Mouse (Mus musculus): ENCODE results near the gene Ppp6r3. TPM values are rescaled to one million over a fixed set of nuclear protein-coding genes. Genes with fewer than 3 reads are reported as not detected.

Ppp6r3 gene
- total and polyA plus RNA-seq, 2 experiments from 2014 or later: 28.6 to 110 TPM

DNA sequence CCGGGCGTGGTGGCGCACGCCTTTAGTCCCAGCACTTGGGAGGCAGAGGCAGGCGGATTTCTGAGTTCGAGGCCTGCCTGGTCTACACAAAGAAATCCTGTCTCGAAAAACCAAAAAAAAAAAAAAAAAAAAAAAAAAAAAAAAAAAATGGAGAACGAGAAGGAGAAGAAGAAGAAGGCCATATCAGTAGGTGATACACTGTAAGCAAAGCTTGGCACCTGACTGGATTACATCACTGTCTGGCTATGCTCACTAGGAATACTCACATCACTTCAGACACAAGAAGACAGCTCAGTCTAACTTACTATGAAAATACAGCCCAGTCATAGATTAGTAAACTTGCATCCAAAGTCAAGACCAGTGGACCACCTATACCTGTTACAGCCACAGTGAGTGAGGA, 20.8 kb downstream of the Ppp6r3 start:
- ATAC-seq (no peak), DNase-seq (no peak)
- no peaks in the 10 kb centered on the region; the same call in 1 of the 2 replicates for H3K4me1 ChIP-seq (ENCODE audit: insufficient read depth)
- no peaks in the 10 kb centered on the region for H3K27me3 ChIP-seq (ENCODE audit: insufficient read depth, low read length)
- no peak overlapping the region for H3K4me3 ChIP-seq (ENCODE audit: low read depth, low read length)
- no peaks in the 10 kb centered on the region for H3K36me3 ChIP-seq (ENCODE audit: insufficient read depth)
- 96% methylated on average over 8 of the region's 8 CpGs for WGBS
- no peak overlapping the region for H3K27ac ChIP-seq (ENCODE audit: low read depth, low read length)
- H3K9me3 ChIP-seq (ENCODE audit: low read length): no peaks in the 10 kb centered on the region
- no peak overlapping the region for H3K4me2 ChIP-seq (ENCODE audit: low read depth)
- no peak for TF ChIP-seq CTCF (IDR thresholded peaks at IDR 0.05; ENCODE audit: low read depth)
- no peak overlapping the region for H3K9ac ChIP-seq

DNA sequence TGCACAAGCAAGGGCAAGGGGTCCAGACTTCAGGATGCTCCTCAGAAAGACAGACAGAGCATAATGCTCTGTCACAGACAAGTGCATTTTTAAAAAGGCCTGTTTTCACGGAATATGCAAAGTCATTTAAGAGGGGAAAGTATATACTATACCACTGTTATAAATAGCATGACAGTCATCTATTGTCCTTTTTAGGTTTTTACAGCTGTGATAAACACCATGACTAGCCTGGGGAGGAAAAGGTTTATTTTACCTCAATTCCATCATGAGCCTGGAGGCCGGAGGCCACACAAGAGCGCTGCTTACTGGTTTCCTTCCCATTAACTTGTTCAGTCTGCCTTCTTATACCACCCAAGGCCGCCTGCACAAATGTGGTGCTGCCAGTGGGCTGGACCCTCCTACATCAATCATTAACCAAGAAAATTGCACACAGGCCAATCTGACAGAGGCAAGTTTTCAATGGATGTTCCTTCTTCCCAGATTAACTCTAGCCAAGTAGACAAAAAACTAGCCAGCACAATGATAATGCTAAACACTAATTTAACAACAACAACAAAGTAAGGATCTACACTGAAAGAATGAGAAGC, 23.9 kb downstream of the Ppp6r3 start:
- Histone ChIP-seq H3K4me1 (ENCODE audit: insufficient read depth) (no peaks in the 10 kb centered on the region; the same call in 1 of the 2 replicates), H3K9ac (no peak overlapping the region), H3K9me3 (ENCODE audit: low read length) (no peaks in the 10 kb centered on the region), H3K4me3 (ENCODE audit: low read depth, low read length) (no peak overlapping the region), H3K4me2 (ENCODE audit: low read depth) (no peak overlapping the region), H3K27ac (ENCODE audit: low read depth, low read length) (no peak overlapping the region), H3K36me3 (ENCODE audit: insufficient read depth) (0 out of 2 replicates have a peak, but pooled peaks cover 4% of the 10 kb centered on the region), H3K27me3 (ENCODE audit: insufficient read depth, low read length) (no peaks in the 10 kb centered on the region)
- no peak for TF ChIP-seq CTCF (IDR thresholded peaks at IDR 0.05; ENCODE audit: low read depth)
- WGBS: 75% methylated on average over 4 of the region's 4 CpGs
- no peak for DNase-seq
- ATAC-seq: no peak

DNA sequence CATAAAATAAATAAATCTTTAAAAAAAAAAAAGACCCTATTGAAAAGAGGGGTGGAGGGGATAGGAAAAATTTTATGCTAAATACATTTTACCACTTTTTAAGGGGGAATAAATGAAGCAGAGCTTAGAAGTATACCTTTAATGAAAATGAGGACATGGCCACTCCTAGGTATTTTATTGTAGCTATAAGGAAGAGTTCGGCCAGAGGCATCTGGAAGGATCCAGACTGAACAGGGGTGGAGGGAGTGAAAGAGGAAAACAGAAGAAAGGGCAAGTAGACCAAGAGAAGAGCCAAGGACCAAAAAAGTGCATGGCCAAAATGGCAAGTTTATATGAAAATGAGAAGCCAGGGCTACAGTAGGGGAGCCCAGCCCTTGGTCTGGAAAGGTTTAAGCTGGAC, 25.4 kb downstream of the Ppp6r3 start:
- no peak for ATAC-seq
- no peak for TF ChIP-seq CTCF (IDR thresholded peaks at IDR 0.05; ENCODE audit: low read depth)
- 100% methylated on average over 1 of the region's 1 CpGs for WGBS

DNA sequence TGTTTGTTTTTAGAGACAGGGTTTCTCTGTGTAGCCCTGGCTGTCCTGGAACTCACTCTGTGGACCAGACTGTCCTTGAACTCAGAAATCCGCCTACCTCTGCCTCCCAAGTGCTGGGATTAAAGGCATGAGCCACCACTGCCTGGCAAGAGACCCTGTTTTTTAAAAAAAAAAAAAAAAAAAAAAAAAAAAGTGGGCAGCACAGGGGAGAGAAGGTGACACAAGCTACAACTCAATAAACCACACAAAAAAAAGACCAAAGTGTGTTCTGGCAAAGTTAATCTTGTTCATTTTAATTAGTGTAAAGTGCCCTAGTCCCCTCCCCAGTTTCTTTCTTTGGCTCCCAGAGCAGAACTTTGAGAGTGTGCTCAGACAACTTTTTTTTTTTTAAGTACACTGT, 26.3 kb downstream of the Ppp6r3 start:
- TF ChIP-seq CTCF (IDR thresholded peaks at IDR 0.05; ENCODE audit: low read depth): no peak
- ATAC-seq: no peak
- Histone ChIP-seq H3K4me1 (ENCODE audit: insufficient read depth) (no peaks in the 10 kb centered on the region; the same call in 1 of the 2 replicates), H3K4me3 (ENCODE audit: low read depth, low read length) (no peak overlapping the region), H3K27me3 (ENCODE audit: insufficient read depth, low read length) (no peaks in the 10 kb centered on the region), H3K9me3 (ENCODE audit: low read length) (no peaks in the 10 kb centered on the region), H3K4me2 (ENCODE audit: low read depth) (no peak overlapping the region), H3K36me3 (ENCODE audit: insufficient read depth) (0 out of 2 replicates have a peak, but pooled peaks cover 4% of the 10 kb centered on the region), H3K27ac (ENCODE audit: low read depth, low read length) (no peak overlapping the region), H3K9ac (no peak overlapping the region)
- DNase-seq: no peak
- 96% methylated on average over 1 of the region's 1 CpGs for WGBS

More for the DNA sequence above, 25.4 kb downstream of the Ppp6r3 start:
- no peak overlapping the region for H3K27ac ChIP-seq (ENCODE audit: low read depth, low read length)
- H3K4me2 ChIP-seq (ENCODE audit: low read depth): no peak overlapping the region
- H3K4me1 ChIP-seq (ENCODE audit: insufficient read depth): no peaks in the 10 kb centered on the region; the same call in 1 of the 2 replicates
- no peaks in the 10 kb centered on the region for H3K9me3 ChIP-seq (ENCODE audit: low read length)
- DNase-seq: no peak
- 0 out of 2 replicates have a peak, but pooled peaks cover 4% of the 10 kb centered on the region for H3K36me3 ChIP-seq (ENCODE audit: insufficient read depth)
- H3K4me3 ChIP-seq (ENCODE audit: low read depth, low read length): no peak overlapping the region
- no peaks in the 10 kb centered on the region for H3K27me3 ChIP-seq (ENCODE audit: insufficient read depth, low read length)
- H3K9ac ChIP-seq: no peak overlapping the region

DNA sequence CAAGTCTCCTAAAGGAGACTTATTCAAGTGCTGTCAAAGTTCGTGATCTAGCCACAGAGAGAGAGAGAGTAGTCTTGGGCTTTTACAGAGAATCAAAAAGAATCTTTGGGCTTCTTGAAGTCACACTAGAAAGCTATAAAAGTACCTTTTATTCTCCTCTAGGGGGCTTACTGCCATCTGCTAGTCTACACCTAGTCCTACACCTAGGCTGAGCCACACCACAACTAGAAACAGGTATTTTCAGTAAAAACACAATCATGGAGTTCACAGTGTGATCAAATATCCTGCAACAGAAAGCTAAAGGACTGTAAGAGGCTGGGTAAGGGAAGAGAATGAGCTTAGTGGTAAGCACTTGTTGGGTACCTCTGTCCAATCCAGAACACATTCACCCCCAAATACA, 27.2 kb downstream of the Ppp6r3 start:
- Histone ChIP-seq H3K4me3 (ENCODE audit: low read depth, low read length) (no peak overlapping the region), H3K27ac (ENCODE audit: low read depth, low read length) (no peak overlapping the region), H3K9ac (no peak overlapping the region), H3K9me3 (ENCODE audit: low read length) (no peaks in the 10 kb centered on the region), H3K4me1 (ENCODE audit: insufficient read depth) (no peaks in the 10 kb centered on the region; the same call in 1 of the 2 replicates), H3K4me2 (ENCODE audit: low read depth) (no peak overlapping the region), H3K36me3 (ENCODE audit: insufficient read depth) (0 out of 2 replicates have a peak, but pooled peaks cover 4% of the 10 kb centered on the region), H3K27me3 (ENCODE audit: insufficient read depth, low read length) (no peaks in the 10 kb centered on the region)
- no peak for TF ChIP-seq CTCF (IDR thresholded peaks at IDR 0.05; ENCODE audit: low read depth)
- no peak for DNase-seq
- 94% methylated on average over 1 of the region's 1 CpGs for WGBS
- no peak for ATAC-seq

DNA sequence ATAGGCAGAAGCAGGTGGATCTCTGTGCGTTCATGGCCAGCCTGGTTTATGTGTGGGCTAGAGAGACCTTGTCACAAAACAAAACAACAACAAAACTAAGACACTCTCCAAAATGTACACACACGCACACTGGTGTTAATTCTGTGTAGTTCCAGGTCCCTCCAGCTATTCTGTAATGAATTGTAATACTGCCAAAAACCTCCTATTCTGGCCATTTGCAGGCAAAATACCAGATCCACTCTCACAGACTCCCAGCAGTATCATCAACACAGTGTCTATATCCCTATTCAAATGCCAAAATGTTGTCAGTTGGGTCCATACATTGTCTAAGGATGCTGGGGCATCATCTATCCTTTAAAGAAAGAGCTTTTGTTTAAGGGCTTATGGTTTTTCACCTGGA, 30.6 kb downstream of the Ppp6r3 start:
- no peaks in the 10 kb centered on the region for H3K27me3 ChIP-seq (ENCODE audit: insufficient read depth, low read length)
- WGBS: 71% methylated on average over 2 of the region's 2 CpGs
- no peak overlapping the region for H3K27ac ChIP-seq (ENCODE audit: low read depth, low read length)
- no peak for DNase-seq
- H3K9me3 ChIP-seq (ENCODE audit: low read length): no peaks in the 10 kb centered on the region
- no peak for ATAC-seq
- no peak overlapping the region for H3K9ac ChIP-seq
- TF ChIP-seq CTCF (IDR thresholded peaks at IDR 0.05; ENCODE audit: low read depth): no peak
- H3K4me1 ChIP-seq (ENCODE audit: insufficient read depth): no peaks in the 10 kb centered on the region
- H3K4me2 ChIP-seq (ENCODE audit: low read depth): no peak overlapping the region
- peaks cover 8% of the 10 kb centered on the region for H3K36me3 ChIP-seq (ENCODE audit: insufficient read depth)
- no peak overlapping the region for H3K4me3 ChIP-seq (ENCODE audit: low read depth, low read length)

DNA sequence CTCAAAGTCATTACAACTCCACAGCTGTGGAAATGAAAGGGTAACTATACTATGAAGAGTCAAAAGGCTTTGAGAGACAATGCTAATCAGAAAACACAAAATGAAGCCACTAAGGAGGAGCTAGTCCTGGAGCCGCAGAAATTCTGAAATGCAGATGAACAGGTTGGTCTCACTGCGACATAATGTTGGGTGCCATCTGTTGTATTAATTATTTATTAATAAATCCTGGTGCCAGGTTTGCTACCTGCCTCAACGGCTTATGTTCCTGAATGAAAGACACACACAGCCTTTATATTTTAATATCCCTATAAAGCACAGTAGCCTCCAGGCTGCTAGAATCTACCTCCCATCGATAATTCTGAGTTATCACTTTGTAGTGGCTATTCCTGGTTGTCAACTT, 33.0 kb downstream of the Ppp6r3 start:
- Histone ChIP-seq H3K27ac (ENCODE audit: low read depth, low read length) (no peak overlapping the region), H3K4me2 (ENCODE audit: low read depth) (no peak overlapping the region), H3K36me3 (ENCODE audit: insufficient read depth) (peaks cover 7% of the 10 kb centered on the region), H3K9me3 (ENCODE audit: low read length) (no peaks in the 10 kb centered on the region), H3K4me1 (ENCODE audit: insufficient read depth) (no peaks in the 10 kb centered on the region), H3K9ac (no peak overlapping the region), H3K27me3 (ENCODE audit: insufficient read depth, low read length) (no peaks in the 10 kb centered on the region), H3K4me3 (ENCODE audit: low read depth, low read length) (no peak overlapping the region)
- 89% methylated on average over 4 of the region's 4 CpGs for WGBS
- no peak for TF ChIP-seq CTCF (IDR thresholded peaks at IDR 0.05; ENCODE audit: low read depth)
- no peak for ATAC-seq
- no peak for DNase-seq

All from forebrain, postnatal 0 days (tissue).